Mouse (Mus musculus): ENCODE measurements around the gene Pla2g4c. TPM values are rescaled to one million over a fixed set of nuclear protein-coding genes. Genes with fewer than 3 reads are reported as not detected.

Pla2g4c gene
- polyA plus RNA-seq, 1 experiment from 2014 or later, result 1.6 TPM

DNA sequence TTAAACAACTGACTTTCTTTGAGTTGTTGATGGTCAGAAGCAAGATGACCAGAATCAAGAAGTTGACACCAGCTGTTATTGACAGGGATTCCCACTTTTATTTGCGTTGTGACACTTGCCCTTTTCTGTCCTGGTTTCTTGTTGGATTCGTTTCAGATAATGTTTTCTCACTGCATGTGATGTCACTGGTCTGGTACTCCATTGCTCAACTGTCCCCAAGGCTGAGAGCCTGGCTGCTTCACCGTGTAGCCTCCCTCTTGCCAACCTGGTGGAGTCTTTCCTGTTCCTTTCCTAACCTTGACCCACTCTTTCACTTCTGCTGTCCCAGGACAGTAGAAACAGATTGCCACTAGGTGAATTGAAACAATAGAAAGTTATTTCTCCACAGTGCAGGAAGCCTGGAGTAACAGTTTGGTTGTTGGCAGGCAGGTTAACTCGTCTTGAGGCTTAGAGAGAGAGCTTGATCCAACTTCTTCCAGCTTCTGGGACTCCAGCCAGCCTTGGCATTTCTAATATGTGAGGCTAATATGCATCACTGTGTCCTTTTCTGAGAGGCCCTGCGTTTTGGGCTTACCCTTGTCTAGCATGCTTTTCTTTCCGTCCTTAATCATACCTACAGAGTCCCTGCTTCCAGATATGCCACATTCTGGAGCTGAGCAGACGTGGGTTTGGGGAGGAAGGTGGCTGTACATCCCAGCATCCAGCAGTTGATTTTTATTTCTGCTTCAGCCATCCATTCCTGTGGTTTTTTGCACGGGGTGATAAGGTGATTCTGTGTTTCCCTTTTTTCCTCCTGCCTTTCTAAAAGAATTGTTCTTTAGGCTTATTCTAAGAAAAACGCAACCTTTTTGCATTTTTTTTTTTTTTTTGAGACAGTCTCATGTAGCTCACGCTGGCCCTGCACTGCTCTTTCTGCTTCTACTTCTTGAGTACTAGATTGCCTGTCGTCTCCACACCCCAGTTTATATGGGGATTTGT is 30.3 kb upstream of the Pla2g4c start:
- WGBS, result 90% methylated on average over 11 of the region's 11 CpGs

DNA sequence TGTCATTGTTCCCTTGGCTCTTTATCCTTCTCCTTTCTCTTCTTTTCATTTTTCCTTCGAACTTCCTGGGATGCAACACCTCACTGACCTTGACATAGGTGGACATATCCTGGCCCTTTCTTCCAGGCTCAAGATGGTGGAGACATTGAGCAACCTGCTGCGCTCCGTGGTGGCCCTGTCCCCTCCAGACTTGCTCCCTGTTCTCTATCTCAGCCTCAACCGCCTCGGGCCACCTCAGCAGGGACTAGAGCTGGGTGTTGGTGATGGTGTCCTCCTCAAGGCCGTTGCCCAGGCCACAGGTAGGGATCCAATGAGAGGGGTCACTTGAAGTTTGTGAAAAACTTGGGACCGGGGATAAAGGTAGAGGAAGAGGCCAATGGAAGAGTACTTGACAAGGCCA is 29.2 kb upstream of the Pla2g4c start:
- no peaks in the 10 kb centered on the region for H3K27me3 ChIP-seq (ENCODE audit: control insufficient read depth, insufficient read depth, low read length)
- no peak for ATAC-seq (replicated peaks; ENCODE audit: insufficient number of reproducible peaks, low FRiP score, low TSS enrichment, low read depth)
- no peak for DNase-seq (ENCODE audit: low spot score)
- no peak overlapping the region for H3K27ac ChIP-seq (replicated peaks; ENCODE audit: low read depth, low read length)
- 94% methylated on average over 7 of the region's 7 CpGs for WGBS
- no peak overlapping the region for H3K9ac ChIP-seq (replicated peaks; ENCODE audit: low read length)
- H3K9me3 ChIP-seq (replicated peaks; ENCODE audit: control insufficient read depth, low read length), result no peaks in the 10 kb centered on the region
- no peak overlapping the region for H3K4me3 ChIP-seq (ENCODE audit: low read depth, low read length)
- no peaks in the 10 kb centered on the region for H3K4me1 ChIP-seq (ENCODE audit: control insufficient read depth, insufficient read depth, low read length)
- peaks cover 8% of the 10 kb centered on the region for H3K36me3 ChIP-seq (replicated peaks; ENCODE audit: control insufficient read depth, insufficient read depth, low read depth, low read length)
- no peak overlapping the region for H3K4me2 ChIP-seq (ENCODE audit: low read depth, low read length)

More for the DNA sequence above, 30.3 kb upstream of the Pla2g4c start:
- H3K27ac ChIP-seq (replicated peaks; ENCODE audit: low read depth, low read length), result no peak overlapping the region
- no peaks in the 10 kb centered on the region for H3K4me1 ChIP-seq (ENCODE audit: control insufficient read depth, insufficient read depth, low read length)
- DNase-seq (ENCODE audit: low spot score) (no peak), ATAC-seq (replicated peaks; ENCODE audit: insufficient number of reproducible peaks, low FRiP score, low TSS enrichment, low read depth) (no peak)
- H3K27me3 ChIP-seq (ENCODE audit: control insufficient read depth, insufficient read depth, low read length), result no peaks in the 10 kb centered on the region
- no peak overlapping the region for H3K4me3 ChIP-seq (ENCODE audit: low read depth, low read length)
- peaks cover 5% of the 10 kb centered on the region for H3K36me3 ChIP-seq (replicated peaks; ENCODE audit: control insufficient read depth, insufficient read depth, low read depth, low read length)
- no peak overlapping the region for H3K9ac ChIP-seq (replicated peaks; ENCODE audit: low read length)
- no peaks in the 10 kb centered on the region for H3K9me3 ChIP-seq (replicated peaks; ENCODE audit: control insufficient read depth, low read length)
- no peak overlapping the region for H3K4me2 ChIP-seq (ENCODE audit: low read depth, low read length)

DNA sequence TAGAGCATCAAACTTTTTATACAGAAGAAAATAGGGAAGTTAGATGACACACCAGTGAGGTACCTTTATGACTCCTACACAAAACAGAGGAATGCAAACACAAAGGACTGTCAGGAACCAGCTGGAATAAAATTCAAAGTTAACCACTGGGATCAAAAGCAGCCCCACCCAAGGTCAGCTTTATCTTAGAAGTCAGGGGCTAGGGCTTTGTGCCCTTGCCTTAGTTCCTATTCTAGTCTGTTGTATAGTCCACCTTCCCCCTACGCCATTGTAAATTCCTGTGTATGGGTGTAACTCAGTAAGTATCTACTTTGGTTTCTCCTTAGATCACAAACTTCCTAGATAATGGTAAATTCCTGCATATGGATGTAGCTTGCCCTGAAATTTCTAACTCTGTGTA is 26.8 kb upstream of the Pla2g4c start:
- Histone ChIP-seq H3K9me3 (replicated peaks; ENCODE audit: control insufficient read depth, low read length) (no peaks in the 10 kb centered on the region), H3K4me3 (ENCODE audit: low read depth, low read length) (no peak overlapping the region), H3K4me2 (ENCODE audit: low read depth, low read length) (no peak overlapping the region), H3K27ac (replicated peaks; ENCODE audit: low read depth, low read length) (no peak overlapping the region), H3K27me3 (ENCODE audit: control insufficient read depth, insufficient read depth, low read length) (no peaks in the 10 kb centered on the region), H3K36me3 (replicated peaks; ENCODE audit: control insufficient read depth, insufficient read depth, low read depth, low read length) (peaks cover 9% of the 10 kb centered on the region), H3K4me1 (ENCODE audit: control insufficient read depth, insufficient read depth, low read length) (no peaks in the 10 kb centered on the region), H3K9ac (replicated peaks; ENCODE audit: low read length) (no peak overlapping the region)
- DNase-seq (ENCODE audit: low spot score) (no peak), ATAC-seq (replicated peaks; ENCODE audit: insufficient number of reproducible peaks, low FRiP score, low TSS enrichment, low read depth) (no peak)
- WGBS, result 88% methylated on average over 1 of the region's 1 CpGs

DNA sequence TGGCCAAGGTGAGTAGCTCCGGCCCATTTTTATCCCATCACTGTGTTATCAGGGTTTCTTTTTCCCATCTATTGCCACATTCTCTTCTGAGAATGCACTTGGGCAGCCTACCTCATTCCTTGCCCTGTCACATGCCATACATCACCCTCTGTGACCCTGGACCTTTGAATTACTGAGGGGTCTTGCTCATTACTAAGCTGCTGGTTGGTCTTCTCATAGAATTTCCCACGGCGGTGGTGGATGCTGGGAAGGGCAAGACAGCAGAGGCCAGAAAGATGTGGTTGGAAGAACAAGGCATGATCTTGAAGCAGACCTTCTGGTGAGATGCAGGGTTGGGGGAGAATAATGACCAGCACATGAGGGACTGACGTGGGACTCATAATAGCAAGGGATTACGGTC is 25.6 kb upstream of the Pla2g4c start:
- no peak overlapping the region for H3K27ac ChIP-seq (replicated peaks; ENCODE audit: low read depth, low read length)
- H3K36me3 ChIP-seq (replicated peaks; ENCODE audit: control insufficient read depth, insufficient read depth, low read depth, low read length), result peaks cover 9% of the 10 kb centered on the region
- H3K9ac ChIP-seq (replicated peaks; ENCODE audit: low read length), result no peak overlapping the region
- DNase-seq (ENCODE audit: low spot score) (no peak), ATAC-seq (replicated peaks; ENCODE audit: insufficient number of reproducible peaks, low FRiP score, low TSS enrichment, low read depth) (no peak)
- no peak overlapping the region for H3K4me3 ChIP-seq (ENCODE audit: low read depth, low read length)
- WGBS, result 88% methylated on average over 5 of the region's 5 CpGs
- no peaks in the 10 kb centered on the region for H3K9me3 ChIP-seq (replicated peaks; ENCODE audit: control insufficient read depth, low read length)
- H3K27me3 ChIP-seq (ENCODE audit: control insufficient read depth, insufficient read depth, low read length), result no peaks in the 10 kb centered on the region
- no peaks in the 10 kb centered on the region for H3K4me1 ChIP-seq (ENCODE audit: control insufficient read depth, insufficient read depth, low read length)
- no peak overlapping the region for H3K4me2 ChIP-seq (ENCODE audit: low read depth, low read length)

DNA sequence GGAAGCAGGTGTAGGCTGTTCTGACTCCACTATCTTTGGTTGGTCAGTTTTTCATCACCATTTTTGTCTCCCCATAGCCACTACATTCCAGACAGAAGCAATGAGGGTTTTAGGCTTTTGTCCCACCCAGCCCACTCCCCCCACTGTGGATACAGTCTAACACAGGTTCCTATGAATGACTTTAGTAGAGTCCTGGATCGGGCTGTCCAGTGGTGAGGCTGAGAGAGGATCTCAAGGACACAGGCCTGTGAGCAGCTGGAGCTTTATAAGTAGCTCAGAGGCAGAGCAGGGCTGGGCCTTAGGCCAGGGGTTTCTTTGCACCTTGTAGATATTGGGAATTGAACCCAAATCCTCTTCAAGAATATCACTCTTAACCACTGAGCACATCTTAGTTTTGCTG is 22.8 kb upstream of the Pla2g4c start:
- Histone ChIP-seq H3K27me3 (ENCODE audit: control insufficient read depth, insufficient read depth, low read length) (no peaks in the 10 kb centered on the region), H3K9me3 (replicated peaks; ENCODE audit: control insufficient read depth, low read length) (no peaks in the 10 kb centered on the region), H3K4me3 (ENCODE audit: low read depth, low read length) (no peak overlapping the region), H3K4me1 (ENCODE audit: control insufficient read depth, insufficient read depth, low read length) (no peaks in the 10 kb centered on the region), H3K27ac (replicated peaks; ENCODE audit: low read depth, low read length) (no peak overlapping the region), H3K4me2 (ENCODE audit: low read depth, low read length) (no peak overlapping the region), H3K36me3 (replicated peaks; ENCODE audit: control insufficient read depth, insufficient read depth, low read depth, low read length) (peaks cover 14% of the 10 kb centered on the region), H3K9ac (replicated peaks; ENCODE audit: low read length) (no peak overlapping the region)
- 88% methylated on average over 1 of the region's 1 CpGs for WGBS
- DNase-seq (ENCODE audit: low spot score) (no peak), ATAC-seq (replicated peaks; ENCODE audit: insufficient number of reproducible peaks, low FRiP score, low TSS enrichment, low read depth) (no peak)

DNA sequence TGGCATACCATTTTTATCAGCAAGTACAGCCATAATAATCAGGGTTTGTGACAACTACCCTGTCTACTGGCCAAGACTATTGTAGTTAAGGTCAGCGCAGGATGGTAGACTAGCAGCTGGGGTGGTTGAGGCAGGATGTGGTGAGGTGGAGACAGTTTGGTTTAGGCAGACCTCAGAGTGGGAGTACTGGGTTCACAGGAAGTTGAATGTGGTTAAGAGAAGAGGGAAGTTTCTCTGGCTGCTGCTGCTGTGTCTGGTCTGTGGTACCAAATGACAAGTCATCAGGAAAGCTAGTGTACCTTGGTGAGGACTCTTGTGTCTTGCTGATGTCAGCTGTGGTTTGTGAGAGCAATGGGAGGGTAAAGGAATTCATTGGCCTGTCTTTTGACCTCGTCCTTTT is 21.7 kb upstream of the Pla2g4c start:
- H3K27me3 ChIP-seq (ENCODE audit: control insufficient read depth, insufficient read depth, low read length), result no peaks in the 10 kb centered on the region
- no peaks in the 10 kb centered on the region for H3K4me1 ChIP-seq (ENCODE audit: control insufficient read depth, insufficient read depth, low read length)
- no peak overlapping the region for H3K4me3 ChIP-seq (ENCODE audit: low read depth, low read length)
- WGBS, result 86% methylated on average over 2 of the region's 2 CpGs
- ATAC-seq (replicated peaks; ENCODE audit: insufficient number of reproducible peaks, low FRiP score, low TSS enrichment, low read depth) (no peak), DNase-seq (ENCODE audit: low spot score) (no peak)
- peaks cover 14% of the 10 kb centered on the region for H3K36me3 ChIP-seq (replicated peaks; ENCODE audit: control insufficient read depth, insufficient read depth, low read depth, low read length)
- H3K9ac ChIP-seq (replicated peaks; ENCODE audit: low read length), result no peak overlapping the region
- no peaks in the 10 kb centered on the region for H3K9me3 ChIP-seq (replicated peaks; ENCODE audit: control insufficient read depth, low read length)
- no peak overlapping the region for H3K4me2 ChIP-seq (ENCODE audit: low read depth, low read length)
- no peak overlapping the region for H3K27ac ChIP-seq (replicated peaks; ENCODE audit: low read depth, low read length)

DNA sequence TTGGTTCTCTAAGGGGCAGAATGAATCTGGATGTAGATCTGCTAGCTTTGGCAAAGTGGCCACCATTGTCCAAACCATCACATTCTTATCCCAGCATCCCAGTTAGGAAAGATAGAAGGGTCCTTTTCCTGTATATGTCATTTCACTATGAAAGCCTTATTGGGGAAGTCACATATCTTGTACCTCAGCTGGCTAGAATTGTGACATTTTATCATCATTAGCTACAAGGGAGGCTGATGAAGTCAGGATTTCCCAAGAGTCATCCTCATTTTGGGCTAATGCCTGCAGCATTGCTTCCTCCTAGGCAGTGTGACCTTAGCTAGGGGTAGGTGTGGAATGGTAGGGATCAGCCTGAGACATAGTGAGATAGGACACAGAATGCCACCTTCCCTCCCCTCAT is 21.1 kb upstream of the Pla2g4c start:
- Histone ChIP-seq H3K4me1 (ENCODE audit: control insufficient read depth, insufficient read depth, low read length) (no peaks in the 10 kb centered on the region), H3K27me3 (ENCODE audit: control insufficient read depth, insufficient read depth, low read length) (no peaks in the 10 kb centered on the region), H3K9ac (replicated peaks; ENCODE audit: low read length) (no peak overlapping the region), H3K36me3 (replicated peaks; ENCODE audit: control insufficient read depth, insufficient read depth, low read depth, low read length) (peaks cover 14% of the 10 kb centered on the region), H3K27ac (replicated peaks; ENCODE audit: low read depth, low read length) (no peak overlapping the region), H3K4me3 (ENCODE audit: low read depth, low read length) (no peak overlapping the region), H3K4me2 (ENCODE audit: low read depth, low read length) (no peak overlapping the region), H3K9me3 (replicated peaks; ENCODE audit: control insufficient read depth, low read length) (no peaks in the 10 kb centered on the region)
- no peak for ATAC-seq (replicated peaks; ENCODE audit: insufficient number of reproducible peaks, low FRiP score, low TSS enrichment, low read depth)
- no peak for DNase-seq (ENCODE audit: low spot score)

DNA sequence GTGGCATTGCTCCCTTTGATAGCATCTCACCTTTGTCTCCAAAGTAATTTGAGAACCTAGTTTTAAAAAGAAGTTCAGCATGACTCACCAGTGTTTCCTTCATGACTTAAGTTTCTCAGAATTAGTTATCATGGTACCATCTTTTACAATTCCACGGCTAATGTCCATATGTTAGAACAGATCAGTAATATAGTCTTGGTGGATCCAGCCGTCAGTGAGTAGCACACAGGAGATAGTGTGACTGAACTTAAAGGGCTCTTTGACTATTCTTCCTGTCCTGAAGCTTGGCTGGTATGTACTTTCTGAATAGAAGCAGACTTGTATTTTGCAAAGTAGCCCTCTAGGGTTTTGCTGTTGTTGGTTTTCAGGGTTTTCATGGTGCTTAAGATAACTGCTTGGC is 15.0 kb upstream of the Pla2g4c start:
- H3K9ac ChIP-seq (replicated peaks; ENCODE audit: low read length), result no peak overlapping the region
- ATAC-seq (replicated peaks; ENCODE audit: insufficient number of reproducible peaks, low FRiP score, low TSS enrichment, low read depth) (no peak), DNase-seq (ENCODE audit: low spot score) (no peak)
- peaks cover 9% of the 10 kb centered on the region for H3K36me3 ChIP-seq (replicated peaks; ENCODE audit: control insufficient read depth, insufficient read depth, low read depth, low read length)
- H3K27ac ChIP-seq (replicated peaks; ENCODE audit: low read depth, low read length), result no peak overlapping the region
- H3K4me1 ChIP-seq (ENCODE audit: control insufficient read depth, insufficient read depth, low read length), result no peaks in the 10 kb centered on the region
- 88% methylated on average over 2 of the region's 2 CpGs for WGBS
- H3K27me3 ChIP-seq (ENCODE audit: control insufficient read depth, insufficient read depth, low read length), result no peaks in the 10 kb centered on the region
- no peak overlapping the region for H3K4me2 ChIP-seq (ENCODE audit: low read depth, low read length)
- H3K9me3 ChIP-seq (replicated peaks; ENCODE audit: control insufficient read depth, low read length), result no peaks in the 10 kb centered on the region
- no peak overlapping the region for H3K4me3 ChIP-seq (ENCODE audit: low read depth, low read length)
